Mouse (Mus musculus): ENCODE measurements around the gene Eef1akmt3.

DNA sequence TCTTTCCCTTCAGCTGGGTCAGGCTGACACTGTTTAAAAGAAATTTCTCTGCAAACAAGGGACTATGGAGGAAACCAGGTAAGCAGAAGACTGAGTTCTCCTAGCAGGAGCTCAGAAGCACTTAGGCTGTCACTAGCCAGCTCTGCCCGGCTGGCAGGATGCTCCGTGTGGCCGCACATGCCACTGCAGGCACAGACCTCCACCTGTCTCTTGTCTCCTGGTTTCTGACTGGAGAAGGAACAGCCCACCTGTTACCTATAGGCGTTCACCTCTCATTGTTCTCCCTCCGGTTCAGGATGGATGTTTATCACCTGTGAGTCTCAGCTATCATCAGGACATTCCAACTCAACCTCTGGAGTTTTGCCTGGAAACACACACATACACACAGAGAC, 42.6 kb upstream of the Eef1akmt3 start:
- TF ChIP-seq CTCF (IDR thresholded peaks at IDR 0.05; ENCODE audit: borderline replicate concordance, extremely low read depth, insufficient read depth, insufficient read length) (no peak), POLR2A (IDR thresholded peaks at IDR 0.05; ENCODE audit: borderline replicate concordance, extremely low read depth, insufficient read depth, insufficient read length, poor library complexity, severe bottlenecking) (no peak)
